Mouse (Mus musculus): ENCODE data around the gene Spdye4b. TPM values are rescaled to one million over a fixed set of nuclear protein-coding genes. Genes with fewer than 3 reads are reported as not detected.
A peak's percentile ranks its signal among the peaks of the same experiment; 100 is the strongest.
"Not testable (repeated sequence)": the region's sequence is repeated elsewhere in the genome, so short reads cannot be mapped to it uniquely, and the experiment has no call there.

Gene Spdye4b
- polyA plus RNA-seq (2012; rRNA removed), result not detected in 2 replicates

- peak; percentile 86 for DNase-seq
- WGBS, result 1% methylated on average over 58 of the region's 58 CpGs
- Histone ChIP-seq H3K4me3 (replicated peaks; ENCODE audit: extremely low read depth, low read depth, low read length) (peak within 1 kb of the TSS; percentile 76), H3K4me1 (ENCODE audit: control insufficient read depth, insufficient read depth, low read length) (no peaks in the 10 kb centered on the region)
- TF ChIP-seq CTCF (IDR thresholded peaks at IDR 0.05; ENCODE audit: insufficient read depth, low read length) (no peak), POLR2A (IDR thresholded peaks at IDR 0.05; ENCODE audit: borderline replicate concordance, extremely low read depth, low read depth, low read length) (peak; percentile 89)
Measured at GRCm38 (mm10) chr5:143180255-143181076, at the start of gene Spdye4b, which contains the start of gene Rbak. Gene Spdye4b (plus strand): TSS chr5:143181017. Gene Rbak (minus strand): TSS chr5:143180775.

GRCm38 (mm10) chr5:143132935-143133514 is 47.8 kb upstream of the Spdye4b start:
- 53% methylated on average over 13 of the region's 13 CpGs for WGBS
- H3K4me3 ChIP-seq (replicated peaks; ENCODE audit: extremely low read depth, low read depth, low read length), result no peak overlapping the region
- no peak for DNase-seq
- TF ChIP-seq CTCF (IDR thresholded peaks at IDR 0.05; ENCODE audit: insufficient read depth, low read length) (no peak), POLR2A (IDR thresholded peaks at IDR 0.05; ENCODE audit: borderline replicate concordance, extremely low read depth, low read depth, low read length) (no peak)
- no peaks in the 10 kb centered on the region for H3K4me1 ChIP-seq (ENCODE audit: control insufficient read depth, insufficient read depth, low read length)

GRCm38 (mm10) chr5:143134216-143135010 is 46.4 kb upstream of the Spdye4b start:
- DNase-seq; H3K4me3 ChIP-seq (replicated peaks; ENCODE audit: extremely low read depth, low read depth, low read length); H3K4me1 ChIP-seq (ENCODE audit: control insufficient read depth, insufficient read depth, low read length): not testable (repeated sequence)
- 85% methylated on average over 4 of the region's 6 CpGs for WGBS

- TF ChIP-seq CTCF (IDR thresholded peaks at IDR 0.05; ENCODE audit: insufficient read depth, low read length), result no peak
- TF ChIP-seq POLR2A (IDR thresholded peaks at IDR 0.05; ENCODE audit: borderline replicate concordance, extremely low read depth, low read depth, low read length), result no peak
- DNase-seq, result no peak
- Histone ChIP-seq H3K4me1 (ENCODE audit: control insufficient read depth, insufficient read depth, low read length) (no peaks in the 10 kb centered on the region), H3K4me3 (replicated peaks; ENCODE audit: extremely low read depth, low read depth, low read length) (no peak overlapping the region)
- WGBS, result 89% methylated on average over 7 of the region's 7 CpGs
Measured at GRCm38 (mm10) chr5:143135042-143135441, 45.8 kb upstream of the Spdye4b start.

GRCm38 (mm10) chr5:143137580-143137979 is 43.2 kb upstream of the Spdye4b start:
- 86% methylated on average over 13 of the region's 13 CpGs for WGBS
- Histone ChIP-seq H3K4me3 (replicated peaks; ENCODE audit: extremely low read depth, low read depth, low read length) (no peak overlapping the region), H3K4me1 (ENCODE audit: control insufficient read depth, insufficient read depth, low read length) (no peaks in the 10 kb centered on the region)
- DNase-seq, result no peak
- TF ChIP-seq CTCF (IDR thresholded peaks at IDR 0.05; ENCODE audit: insufficient read depth, low read length), result no peak
- no peak for TF ChIP-seq POLR2A (IDR thresholded peaks at IDR 0.05; ENCODE audit: borderline replicate concordance, extremely low read depth, low read depth, low read length)

GRCm38 (mm10) chr5:143147481-143147880 is 33.3 kb upstream of the Spdye4b start, which contains the start of gene Olfr718-ps1:
Gene Olfr718-ps1 (minus strand): TSS chr5:143147581.
- Histone ChIP-seq H3K4me1 (ENCODE audit: control insufficient read depth, insufficient read depth, low read length) (no peaks in the 10 kb centered on the region), H3K4me3 (replicated peaks; ENCODE audit: extremely low read depth, low read depth, low read length) (no peak within 1 kb of the TSS)
- no peak for DNase-seq
- WGBS, result 72% methylated on average over 3 of the region's 3 CpGs
- TF ChIP-seq CTCF (IDR thresholded peaks at IDR 0.05; ENCODE audit: insufficient read depth, low read length), result no peak
- TF ChIP-seq POLR2A (IDR thresholded peaks at IDR 0.05; ENCODE audit: borderline replicate concordance, extremely low read depth, low read depth, low read length), result no peak

- 86% methylated on average over 5 of the region's 5 CpGs for whole genome bisulfite sequencing
- DNase-seq, result no peak
- Histone ChIP-seq H3K4me3 (replicated peaks; ENCODE audit: extremely low read depth, low read depth, low read length) (no peak overlapping the region), H3K4me1 (ENCODE audit: control insufficient read depth, insufficient read depth, low read length) (no peaks in the 10 kb centered on the region)
- TF ChIP-seq CTCF (IDR thresholded peaks at IDR 0.05; ENCODE audit: insufficient read depth, low read length) (no peak), POLR2A (IDR thresholded peaks at IDR 0.05; ENCODE audit: borderline replicate concordance, extremely low read depth, low read depth, low read length) (no peak)
Measured at GRCm38 (mm10) chr5:143148661-143149060, 32.2 kb upstream of the Spdye4b start.

- no peaks in the 10 kb centered on the region for H3K4me1 ChIP-seq (ENCODE audit: control insufficient read depth, insufficient read depth, low read length)
- WGBS, result 92% methylated on average over 2 of the region's 2 CpGs
- TF ChIP-seq POLR2A (IDR thresholded peaks at IDR 0.05; ENCODE audit: borderline replicate concordance, extremely low read depth, low read depth, low read length) (no peak), CTCF (IDR thresholded peaks at IDR 0.05; ENCODE audit: insufficient read depth, low read length) (no peak)
- H3K4me3 ChIP-seq (replicated peaks; ENCODE audit: extremely low read depth, low read depth, low read length), result no peak overlapping the region
- DNase-seq, result no peak
Measured at GRCm38 (mm10) chr5:143149536-143149935, 31.3 kb upstream of the Spdye4b start.

- no peak for DNase-seq
- no peaks in the 10 kb centered on the region for H3K4me1 ChIP-seq (ENCODE audit: control insufficient read depth, insufficient read depth, low read length)
- WGBS, result 81% methylated on average over 2 of the region's 2 CpGs
- H3K4me3 ChIP-seq (replicated peaks; ENCODE audit: extremely low read depth, low read depth, low read length), result no peak overlapping the region
- TF ChIP-seq POLR2A (IDR thresholded peaks at IDR 0.05; ENCODE audit: borderline replicate concordance, extremely low read depth, low read depth, low read length) (no peak), CTCF (IDR thresholded peaks at IDR 0.05; ENCODE audit: insufficient read depth, low read length) (no peak)
Measured at GRCm38 (mm10) chr5:143150044-143150443, 30.8 kb upstream of the Spdye4b start.
